Mouse (Mus musculus) CD4-positive helper T cell, adult 2 months (primary cell): Measurements from ENCODE around the gene Ces3a.
A peak's percentile ranks its signal among the peaks of the same experiment; 100 is the strongest.
"Not testable (repeated sequence)": the region's sequence is repeated elsewhere in the genome, so short reads cannot be mapped to it uniquely, and the experiment has no call there.

Experiments
- DNase-seq: peaks from one replicate; pipeline ENCODE4 v3.0.0-alpha.2; 2012; ENCODE audit warnings: low read depth, missing footprints, low spot score

Ces3a gene

DNA sequence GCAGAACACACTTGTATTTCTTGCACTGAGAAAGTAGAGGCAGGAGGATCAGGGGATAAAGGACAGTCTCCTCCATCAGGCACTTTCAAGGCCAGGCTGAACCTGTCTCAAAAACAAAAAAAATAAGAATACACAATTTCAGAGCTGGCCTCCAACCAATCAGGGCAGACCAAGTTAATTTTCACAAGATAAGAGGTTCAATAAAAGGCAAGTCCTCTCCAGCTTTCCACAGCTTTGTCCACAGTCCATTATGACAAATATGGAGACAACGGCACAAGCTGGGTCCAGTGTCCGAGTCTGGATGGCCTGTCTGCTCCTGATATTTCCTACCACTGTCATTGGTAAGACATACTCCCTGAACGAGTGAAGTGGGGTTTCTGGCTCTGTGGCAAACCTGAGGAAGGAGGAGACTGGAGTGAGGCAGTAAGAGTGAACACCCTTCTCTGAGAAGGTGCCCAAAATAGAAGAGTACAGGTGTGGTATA lies at the start of gene Ces3a:
TSS of gene Ces3a (plus strand) at position 231 of the 484 bp plus-strand sequence.
- DNase-seq = no peak

DNA sequence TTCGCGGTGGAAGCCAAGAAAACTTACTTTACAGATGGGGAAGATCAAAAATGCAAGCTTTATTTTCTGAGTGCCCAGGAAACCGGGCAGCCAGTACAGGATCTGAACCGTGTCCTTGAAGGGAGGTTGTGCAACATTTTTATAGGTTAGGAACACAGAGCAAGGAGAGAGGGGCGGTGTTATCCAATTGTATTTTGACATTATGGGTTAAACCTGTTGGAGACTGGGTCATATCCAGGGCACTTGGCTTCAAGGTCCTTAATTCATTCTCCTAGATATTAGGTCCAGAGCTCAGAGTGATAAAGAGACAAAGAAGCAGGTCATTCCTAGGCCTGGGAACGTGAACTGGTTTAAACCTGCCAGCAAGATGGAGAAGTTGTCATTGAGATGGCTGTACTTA lies 49.2 kb upstream of the Ces3a start:
- DNase-seq = no peak

DNA sequence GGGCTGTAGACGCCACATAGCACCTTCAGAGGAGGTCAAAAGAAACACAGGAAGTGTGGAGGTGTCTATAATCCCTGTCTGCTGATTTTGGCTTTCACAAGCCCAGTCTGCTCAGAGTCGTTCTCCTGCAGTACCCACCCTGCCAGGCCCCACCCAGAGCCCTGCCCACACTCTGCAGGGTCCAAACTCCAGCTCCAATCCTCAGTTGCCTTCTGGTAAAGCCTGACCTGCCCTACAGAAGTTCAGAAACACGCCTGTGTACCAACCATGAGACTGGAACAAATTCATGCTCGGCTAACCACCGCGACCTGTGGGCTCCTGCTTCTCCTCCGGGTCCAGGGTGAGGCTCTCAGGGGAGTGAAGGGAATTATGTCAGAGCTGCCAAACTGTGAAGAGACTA lies 47.8 kb upstream of the Ces3a start, which contains the start of gene Ces2h:
TSS of gene Ces2h (plus strand) at position 268 of the 400 bp plus-strand sequence.
- DNase-seq = no peak

DNA sequence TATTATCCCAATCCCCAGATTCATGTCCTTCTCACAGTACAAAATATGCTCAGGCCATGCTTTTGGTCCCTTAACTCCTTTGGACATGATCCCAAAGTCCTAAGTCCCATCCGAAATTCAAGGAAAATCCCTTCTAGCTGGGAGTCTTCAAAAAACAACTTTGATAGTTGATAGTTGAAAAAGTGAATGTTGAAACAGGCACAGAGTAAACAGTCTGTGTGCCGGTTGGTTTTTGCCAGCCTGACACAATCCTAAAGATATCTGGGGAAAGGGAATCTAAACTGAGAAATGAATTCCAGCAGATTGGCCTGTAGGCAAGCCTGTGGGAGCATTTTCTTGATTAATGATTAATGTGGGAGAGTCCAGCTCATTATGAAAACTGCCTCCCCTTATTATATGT lies 38.4 kb upstream of the Ces3a start:
- DNase-seq = no peak

DNA sequence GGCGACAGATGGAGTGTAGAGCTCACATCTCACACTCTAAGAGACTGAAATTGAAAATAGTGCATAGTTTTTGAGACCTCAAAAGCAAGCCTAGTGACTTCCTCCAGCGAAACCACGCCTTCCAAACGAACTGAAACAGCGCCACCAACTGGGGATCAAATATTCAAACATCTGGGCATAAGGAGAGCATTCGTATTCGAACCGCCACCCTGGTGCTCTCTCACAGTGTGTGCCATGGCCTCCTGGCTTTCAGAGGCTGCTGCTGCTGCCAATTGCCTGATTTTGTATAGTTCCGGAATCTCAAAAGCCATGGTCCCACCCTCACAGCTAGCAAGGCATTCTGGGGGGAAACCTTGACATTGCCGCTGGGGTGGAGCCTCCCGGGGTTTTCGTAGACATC lies 37.3 kb upstream of the Ces3a start:
- peak; percentile 12 for DNase-seq

DNA sequence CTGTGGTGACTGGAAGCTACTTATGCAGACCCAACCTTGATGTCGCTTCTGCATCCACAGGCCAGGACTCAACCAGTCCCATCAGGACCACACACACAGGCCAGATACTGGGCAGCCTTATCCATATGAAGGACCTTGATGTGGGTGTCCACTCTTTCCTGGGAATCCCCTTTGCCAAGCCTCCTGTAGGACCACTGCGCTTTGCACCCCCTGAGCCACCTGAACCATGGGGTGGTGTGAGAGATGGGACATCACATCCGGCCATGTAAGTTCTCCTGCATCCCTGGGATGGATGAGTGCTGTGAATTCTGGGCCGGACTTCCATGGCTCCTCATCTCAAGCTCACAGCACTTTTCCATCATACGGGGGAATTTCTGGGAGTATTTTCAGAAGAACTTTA lies 34.0 kb upstream of the Ces3a start:
- no peak for DNase-seq

DNA sequence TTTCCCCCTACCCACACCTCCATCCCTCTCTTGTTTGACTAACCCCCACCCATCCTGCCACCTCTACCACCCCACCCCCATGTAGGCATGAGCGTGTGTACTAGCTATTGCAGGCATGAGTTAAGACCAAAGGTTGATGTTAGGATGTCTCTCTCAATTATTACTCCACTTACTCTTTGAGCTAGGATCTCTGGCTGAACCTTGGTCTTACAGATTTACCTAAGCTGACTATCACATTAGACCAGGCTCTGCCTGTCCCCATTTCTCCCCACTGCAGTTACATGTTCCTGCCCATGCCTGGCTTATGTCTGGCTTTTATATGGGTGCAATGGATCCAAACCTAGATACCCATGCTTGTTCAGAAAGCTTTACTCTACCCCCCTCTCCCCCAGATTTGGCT lies 26.4 kb upstream of the Ces3a start:
- DNase-seq = no peak

DNA sequence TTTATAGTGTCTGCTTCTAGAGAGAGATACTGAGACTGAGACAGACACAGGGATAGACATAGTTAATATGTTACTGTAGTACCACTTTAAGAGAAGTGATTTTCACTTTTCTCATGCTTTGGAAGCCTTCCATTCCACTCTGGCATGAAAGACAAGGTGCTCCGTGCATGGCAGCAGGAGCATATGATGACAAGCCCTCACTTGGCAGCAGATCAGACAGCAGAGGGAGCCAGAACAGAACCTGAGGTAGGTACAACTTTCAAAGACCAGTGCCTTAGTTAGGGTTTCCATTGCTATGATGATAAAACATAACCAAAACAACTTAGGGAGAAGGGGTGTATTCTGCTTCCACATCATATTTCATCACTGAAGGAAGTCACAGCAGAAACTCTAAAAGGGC lies 25.3 kb upstream of the Ces3a start:
- DNase-seq = no peak

DNA sequence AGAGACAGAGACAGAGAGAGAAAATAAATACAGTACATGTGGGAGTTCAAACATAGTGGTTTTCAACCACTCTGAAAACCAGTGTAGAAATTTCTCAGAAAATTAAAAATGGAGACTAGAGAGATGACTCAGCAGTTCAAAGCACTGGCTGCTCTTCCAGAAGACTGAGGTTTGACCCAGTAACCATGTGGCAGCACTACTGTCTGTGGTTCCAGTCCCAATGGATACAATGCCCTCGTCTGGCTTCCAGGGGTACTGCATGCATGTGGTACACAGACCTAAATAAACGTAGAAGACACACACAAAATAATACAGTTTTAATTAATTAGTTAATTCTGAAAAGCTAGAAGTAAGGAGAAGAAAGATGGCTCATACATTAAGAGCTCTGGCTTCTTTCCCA lies 23.4 kb upstream of the Ces3a start:
- peak; percentile 15 for DNase-seq

DNA sequence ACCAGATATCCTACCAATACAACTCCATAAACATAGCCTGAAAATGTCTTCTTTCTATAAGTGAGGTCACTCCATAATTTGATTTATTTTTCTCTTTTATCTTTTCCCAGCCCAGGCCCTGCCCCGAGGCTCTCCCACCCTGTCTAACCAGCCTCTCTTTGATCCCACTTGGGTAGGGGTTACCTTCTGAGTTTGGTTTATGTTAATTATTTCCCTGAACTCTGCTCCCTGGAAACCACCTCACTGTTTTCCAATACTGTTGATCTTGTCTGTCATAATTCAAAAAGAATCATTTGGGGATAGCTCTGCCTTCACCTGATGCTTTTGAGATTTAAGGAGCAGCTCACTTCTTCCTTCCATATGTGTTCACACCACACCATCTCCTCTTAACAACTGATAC lies 4.9 kb upstream of the Ces3a start:
- DNase-seq = no peak

DNA sequence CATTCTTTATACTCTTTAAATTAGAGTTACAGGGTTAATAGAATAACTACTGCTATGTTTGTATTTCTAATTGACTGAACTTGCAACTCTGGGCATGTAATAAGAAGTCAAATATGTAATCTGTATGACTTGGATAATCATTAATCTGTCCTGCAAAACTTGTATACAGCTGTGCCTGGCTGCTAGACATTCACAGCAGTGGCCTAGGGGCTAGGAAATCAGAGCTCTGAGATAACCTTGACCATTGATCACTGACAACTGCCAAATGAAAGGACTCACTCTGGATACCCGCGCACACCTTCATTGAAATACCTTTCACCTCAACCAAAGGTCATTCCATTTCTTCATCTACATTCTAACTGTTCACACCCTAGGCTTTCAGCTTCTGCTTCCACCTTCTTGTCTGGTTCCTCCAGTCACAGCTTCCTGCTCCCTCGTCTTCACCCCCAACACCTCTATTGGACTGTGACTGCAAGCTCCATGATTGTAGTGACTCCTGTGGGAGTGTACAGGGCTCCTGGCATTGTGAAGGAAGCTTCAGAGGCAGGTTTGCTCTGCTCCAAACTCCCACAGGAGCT lies 2.5 kb upstream of the Ces3a start:
- DNase-seq = no peak

DNA sequence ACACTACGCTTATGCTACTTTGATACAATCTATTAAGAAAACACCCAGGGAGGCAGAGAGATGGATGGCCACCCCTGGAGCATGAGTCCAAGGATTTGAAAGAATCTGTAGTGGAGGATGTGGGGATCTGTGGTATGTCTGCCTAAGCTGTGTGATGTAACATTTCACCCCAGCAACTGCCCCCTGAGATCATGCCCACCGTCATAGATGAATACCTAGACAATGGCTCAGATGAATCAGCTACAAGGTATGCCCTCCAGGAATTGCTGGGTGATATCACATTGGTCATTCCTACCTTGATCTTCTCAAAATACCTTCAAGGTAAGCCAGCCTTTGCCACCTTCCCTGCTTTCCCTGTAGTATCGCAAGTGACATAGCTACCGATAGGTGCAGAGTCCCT lies 7.8 kb downstream of the Ces3a start:
- no peak for DNase-seq

DNA sequence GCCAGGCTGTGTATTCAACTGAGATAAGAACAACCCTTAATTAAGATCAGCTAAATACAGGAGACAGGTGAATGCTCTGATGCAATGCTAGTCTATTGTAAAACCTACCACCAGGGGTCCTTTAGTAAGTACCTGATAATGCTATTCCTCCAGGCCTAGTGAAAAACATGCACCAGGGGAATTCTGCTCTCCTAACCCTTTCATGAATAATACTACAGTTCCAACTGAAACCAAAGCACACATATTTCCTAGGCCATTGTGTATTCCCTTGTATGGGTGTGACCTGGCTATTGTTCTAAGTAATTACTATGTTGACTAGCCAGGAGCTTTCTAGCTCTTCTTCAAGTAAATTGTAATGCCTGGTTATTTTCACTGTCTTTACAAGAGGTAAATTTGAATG lies 11.7 kb downstream of the Ces3a start:
- no peak for DNase-seq

DNA sequence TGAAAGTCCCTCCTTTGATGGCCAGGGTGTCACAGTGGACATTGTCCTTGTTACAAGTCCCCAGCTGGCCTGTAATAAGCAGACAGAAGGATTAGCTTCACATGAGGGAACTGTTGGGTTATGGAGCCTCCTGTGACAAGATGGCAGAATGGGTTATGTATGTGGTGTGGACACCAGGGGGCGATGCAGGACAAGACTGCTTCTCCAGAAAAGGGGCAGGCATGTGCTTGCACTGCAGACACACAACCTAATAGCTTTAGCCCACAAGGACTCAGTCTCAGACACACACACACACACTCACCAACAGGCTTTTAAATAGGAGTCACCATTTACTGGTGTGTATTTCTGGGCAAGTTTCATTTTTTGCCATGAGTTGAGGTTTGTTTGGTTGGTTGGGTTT lies 18.4 kb downstream of the Ces3a start:
- peak; percentile 30 for DNase-seq

DNA sequence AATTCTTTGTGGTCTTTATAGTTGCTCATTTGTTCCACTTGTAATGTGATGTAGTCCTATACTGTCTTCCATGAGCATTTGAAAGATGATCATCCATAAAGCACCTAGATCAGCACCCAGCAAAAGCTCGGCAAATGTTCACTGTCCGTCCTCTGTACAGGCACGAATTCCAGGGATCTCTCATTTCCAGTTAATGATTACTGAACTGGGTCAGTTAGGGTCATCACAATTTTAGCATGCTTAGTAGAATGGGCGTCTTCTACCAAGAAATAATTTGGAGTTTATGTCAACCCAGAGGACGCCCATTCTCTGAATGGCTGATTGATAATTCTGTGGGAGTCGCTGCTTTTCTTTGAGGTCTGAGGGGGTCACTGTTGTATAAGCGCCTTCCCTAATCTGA lies 19.5 kb downstream of the Ces3a start:
- DNase-seq = not testable (repeated sequence)

DNA sequence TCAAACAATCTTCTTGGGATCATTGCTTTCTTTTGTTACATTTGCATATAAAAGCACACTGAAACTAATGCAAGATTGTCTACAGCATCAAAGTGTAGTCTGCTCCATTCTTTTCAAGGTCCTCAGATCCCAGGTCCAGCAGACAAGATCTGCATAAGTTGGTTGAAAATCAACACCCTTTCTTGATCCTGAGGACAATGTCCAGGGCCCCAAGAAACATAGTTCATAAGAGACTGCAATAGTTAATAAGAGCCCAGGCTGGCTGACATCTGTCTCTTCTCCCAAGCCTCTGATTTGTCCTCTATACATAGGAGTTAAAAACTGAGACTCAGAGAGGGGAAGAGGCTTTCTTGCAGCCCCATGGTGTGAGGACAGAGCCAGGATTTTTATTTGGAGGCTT lies 20.6 kb downstream of the Ces3a start:
- no peak for DNase-seq

DNA sequence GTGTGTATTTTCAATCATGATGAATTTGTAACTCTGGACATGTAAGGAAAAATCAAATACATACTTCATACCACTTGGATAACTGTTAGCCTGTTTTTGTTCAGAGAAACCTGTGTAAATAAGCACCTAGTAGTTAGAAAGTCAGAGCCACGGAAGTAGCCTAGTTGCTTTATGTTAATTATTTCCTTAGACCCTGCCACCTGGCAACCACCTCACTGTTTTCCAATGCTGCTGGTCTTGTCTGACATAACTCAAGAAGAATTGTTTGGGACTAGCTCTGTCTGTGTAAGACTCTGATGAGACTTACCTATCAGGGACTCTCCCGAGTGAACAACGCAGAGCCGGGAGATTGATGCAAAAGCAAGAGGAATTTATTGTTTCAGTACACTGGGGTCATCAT lies 28.2 kb downstream of the Ces3a start:
- no peak for DNase-seq

DNA sequence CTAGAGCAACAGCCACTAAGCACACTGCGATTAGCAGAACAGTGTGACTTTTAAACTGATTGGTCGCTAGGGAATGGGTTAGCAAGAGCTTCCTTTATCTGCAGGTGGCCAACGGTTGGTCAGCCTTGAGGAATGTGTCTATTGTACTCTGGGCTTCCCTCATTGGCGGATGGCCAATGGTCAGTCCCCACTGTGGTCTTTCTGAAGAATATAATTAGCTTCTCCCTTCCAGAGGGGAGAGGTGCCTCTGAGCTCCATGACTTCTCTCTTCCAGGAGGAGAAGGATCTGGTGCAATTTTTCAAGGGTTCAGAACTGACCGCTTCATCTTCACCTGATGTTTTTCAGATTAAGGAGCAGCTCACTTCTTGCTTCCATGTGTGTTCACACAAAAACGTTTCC lies 28.7 kb downstream of the Ces3a start:
- DNase-seq = no peak

DNA sequence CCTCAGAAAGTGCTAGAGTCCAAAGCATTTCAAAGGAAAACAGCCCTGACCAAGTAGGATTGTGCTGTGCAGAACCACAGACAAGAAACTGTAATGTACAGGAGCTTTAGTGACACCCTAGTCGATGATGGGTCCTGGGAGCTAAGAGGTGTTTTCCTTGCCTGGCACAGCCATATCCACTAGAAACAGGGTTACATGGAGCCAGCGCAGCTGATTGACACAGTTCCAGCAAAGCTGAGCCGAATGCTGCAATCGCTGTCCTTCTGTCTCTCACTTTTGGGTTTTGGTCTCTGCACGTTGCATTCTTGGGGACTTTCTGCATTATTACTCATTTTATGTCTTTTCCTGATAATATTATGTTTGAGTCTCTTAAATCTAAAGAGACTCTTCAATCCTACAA lies 30.2 kb downstream of the Ces3a start:
- no peak for DNase-seq

DNA sequence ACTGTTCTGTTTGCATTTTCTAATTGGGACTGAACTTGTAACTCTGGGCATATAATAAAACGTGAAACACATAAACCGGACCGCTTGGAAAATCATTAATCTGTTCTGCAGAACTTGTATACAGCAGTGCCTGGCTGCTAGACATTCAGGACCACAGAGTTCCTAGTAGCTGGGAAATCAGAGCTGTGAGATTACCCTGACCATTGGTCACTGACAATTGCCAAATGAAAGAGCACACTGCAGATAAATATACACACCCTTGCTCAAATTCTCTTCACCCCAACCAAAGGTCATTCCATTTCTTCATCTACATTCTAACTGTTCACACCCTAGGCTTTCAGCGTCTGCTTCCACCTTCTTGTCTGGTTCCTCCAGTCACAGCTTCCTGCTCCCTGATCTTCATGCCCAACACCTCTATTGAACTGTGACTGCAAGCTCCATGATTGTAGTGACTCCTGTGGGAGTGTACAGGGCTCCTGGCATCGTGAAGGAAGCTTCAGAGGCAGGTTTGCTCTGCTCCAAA lies 32.5 kb downstream of the Ces3a start:
- no peak for DNase-seq

DNA sequence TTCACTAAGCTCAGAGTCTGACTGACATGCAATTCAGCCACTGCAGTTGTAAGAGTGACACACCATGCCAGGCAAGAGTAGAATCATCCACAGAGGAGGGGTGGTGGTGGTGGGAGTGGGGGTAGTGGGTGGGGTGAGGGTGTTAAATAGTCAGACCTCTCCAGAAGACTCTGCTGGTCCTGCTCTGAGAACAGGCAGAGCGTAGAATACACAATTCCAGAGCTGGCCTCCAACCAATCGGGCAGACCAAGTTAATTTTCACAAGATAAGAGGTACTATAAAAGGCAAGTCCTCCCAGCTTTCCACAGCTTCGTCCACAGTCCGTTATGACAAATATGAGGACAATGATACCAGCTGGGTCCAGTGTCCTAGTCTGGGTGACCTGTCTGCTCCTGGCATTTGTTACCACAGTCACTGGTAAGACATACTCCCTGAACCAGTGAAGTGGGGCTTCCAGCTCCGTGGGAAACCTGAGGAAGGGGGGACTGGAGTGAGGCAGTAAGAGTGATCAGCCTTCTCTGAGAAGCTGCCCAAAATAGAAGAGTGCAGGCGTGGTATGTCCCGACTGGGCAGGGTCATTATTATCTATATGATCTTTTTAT lies 35.1 kb downstream of the Ces3a start, which contains the start of gene Ces3b:
TSS of gene Ces3b (plus strand) at position 305 of the 602 bp plus-strand sequence.
- DNase-seq = no peak

DNA sequence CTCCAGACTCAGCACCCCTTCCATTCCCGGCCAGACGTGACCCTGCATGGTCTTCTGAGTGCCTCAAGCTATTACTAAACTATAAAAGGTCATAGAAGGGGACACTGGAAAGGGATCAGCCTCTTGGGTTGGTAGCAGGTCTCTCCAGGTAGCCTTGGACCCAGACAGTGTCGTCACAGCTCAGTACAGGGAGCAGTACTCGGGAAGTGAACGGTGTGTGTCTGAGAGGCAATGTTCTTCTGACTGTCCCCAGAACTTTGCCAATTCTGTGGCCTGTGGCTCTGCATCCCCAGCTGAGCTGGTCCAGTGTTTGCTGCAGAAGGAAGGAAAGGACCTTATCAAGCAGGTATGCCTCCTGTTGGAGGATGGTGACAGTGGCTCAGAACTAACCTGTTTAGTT lies 39.8 kb downstream of the Ces3a start:
- DNase-seq = not testable (repeated sequence)

DNA sequence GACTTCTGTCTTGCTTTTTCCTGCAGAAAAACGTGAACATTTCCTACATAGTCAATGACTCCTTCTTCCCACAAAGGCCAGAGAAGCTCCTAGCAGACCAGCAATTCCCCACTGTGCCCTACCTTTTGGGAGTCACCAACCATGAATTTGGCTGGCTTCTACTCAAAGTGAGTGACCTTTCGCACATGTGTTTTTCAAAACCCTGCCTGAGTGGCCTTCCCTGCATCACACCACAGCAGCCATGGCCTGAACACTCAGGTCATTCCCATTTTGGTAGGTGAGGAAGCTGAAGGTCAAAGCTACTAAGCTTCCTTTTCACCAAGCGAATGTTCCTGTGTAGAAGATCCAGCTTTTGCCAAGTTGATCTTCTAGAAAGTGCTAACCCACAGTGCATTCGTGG lies 40.2 kb downstream of the Ces3a start:
- DNase-seq = no peak
